Mouse (Mus musculus) thymus, postnatal 0 days (tissue): Measurements from ENCODE around the gene Ttll7. TPM values are rescaled to one million over a fixed set of nuclear protein-coding genes. Genes with fewer than 3 reads are reported as not detected.
A peak's percentile ranks its signal among the peaks of the same experiment; 100 is the strongest.

Experiments used
- DNase-seq: peaks from one replicate; pipeline ENCODE4 v3.0.0-alpha.2; 2015; ENCODE audit warnings: low spot score
- polyA plus RNA-seq: library from polyadenylated mRNA; unstranded; fragments of >200 nt; fragmentation: Nextera tagmentation; extraction: Ambion mirVana; gene quantifications from 2 replicates; pipeline ENCODE4 v1.2.1, GENCODE M21; 2015

The Ttll7 gene
- 0.13 and 0.17 TPM in 2 replicates for polyA plus RNA-seq

DNA sequence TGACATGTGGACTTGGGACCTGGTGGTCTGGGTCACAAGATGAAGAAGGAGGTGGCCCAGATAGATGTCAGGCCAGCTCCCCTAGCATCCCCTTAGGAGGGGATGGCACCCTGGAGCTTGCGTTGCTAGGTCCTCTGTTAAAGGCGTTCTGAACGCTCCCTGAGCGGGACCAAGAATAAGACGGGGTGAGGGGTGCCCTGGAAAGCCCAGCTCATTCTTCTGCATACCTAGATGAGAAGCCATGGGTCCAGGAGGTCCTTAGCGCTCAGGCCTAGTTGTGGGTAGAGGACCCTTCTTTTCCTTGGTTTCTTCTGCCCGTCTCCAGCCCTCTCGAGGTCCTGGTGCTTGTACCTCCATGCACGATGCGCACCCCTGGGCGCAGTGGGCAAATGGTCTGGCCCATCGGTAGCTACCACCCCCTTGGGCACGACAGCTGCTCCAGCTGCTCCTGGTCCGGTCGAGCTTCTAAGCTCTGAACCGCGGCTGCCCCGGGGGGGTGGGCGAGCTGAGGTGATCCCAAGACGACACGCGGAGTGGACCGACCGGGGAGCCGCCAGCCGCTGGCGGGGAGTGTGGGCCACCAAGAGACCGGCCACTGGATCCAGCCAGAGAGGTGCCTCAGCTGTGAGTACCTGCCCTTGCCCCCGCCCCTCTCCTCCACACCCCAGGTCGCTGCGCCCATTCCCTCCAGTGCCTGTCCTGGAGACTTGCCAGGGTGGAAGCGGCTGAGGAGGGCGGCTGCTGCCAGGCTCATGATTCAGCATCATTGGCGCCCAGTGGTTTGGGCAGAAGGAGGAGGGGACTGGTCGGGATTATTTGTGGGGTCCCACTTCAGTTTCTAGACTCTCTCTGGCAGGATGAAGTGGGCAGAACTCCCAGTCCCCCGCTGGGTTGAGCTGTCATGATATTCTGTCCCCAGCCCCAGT, at the start of gene Ttll7:
TSS of gene Ttll7 (plus strand) at position 402 of the 926 bp plus-strand sequence.
- no peak for DNase-seq

- DNase-seq, result no peak
Measured at GRCm38 (mm10) chr3:146812041-146812878, 39.9 kb upstream of the Ttll7 start.

- DNase-seq, result peak; percentile 90
Measured at GRCm38 (mm10) chr3:146812901-146813393, 39.2 kb upstream of the Ttll7 start, which contains the start of gene Prkacb. Gene Prkacb, minus strand, starts transcription at chr3:146812990.

- DNase-seq, result no peak
Measured at GRCm38 (mm10) chr3:146813624-146814023, 38.5 kb upstream of the Ttll7 start.

GRCm38 (mm10) chr3:146820718-146821117, 31.4 kb upstream of the Ttll7 start:
- no peak for DNase-seq

DNA sequence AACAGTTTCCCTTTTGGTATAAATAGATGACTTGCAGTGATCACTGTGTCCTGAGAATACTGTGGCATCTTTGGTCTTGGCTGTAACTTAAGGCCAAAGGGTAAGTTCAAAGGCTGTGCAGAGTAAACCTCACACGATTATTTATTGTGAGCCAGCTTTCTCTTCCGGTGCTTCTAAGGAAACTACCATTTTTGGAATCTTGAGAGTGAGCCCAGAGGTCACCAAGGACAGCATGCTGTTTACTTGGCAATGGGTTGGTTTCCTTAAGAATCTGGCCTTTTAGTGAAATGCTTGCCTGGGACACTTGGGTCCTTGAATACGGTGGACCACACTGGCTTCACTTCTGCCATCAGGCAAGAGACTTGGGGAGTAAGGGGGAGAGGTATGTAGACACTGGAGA, 9.4 kb upstream of the Ttll7 start:
- no peak for DNase-seq

DNA sequence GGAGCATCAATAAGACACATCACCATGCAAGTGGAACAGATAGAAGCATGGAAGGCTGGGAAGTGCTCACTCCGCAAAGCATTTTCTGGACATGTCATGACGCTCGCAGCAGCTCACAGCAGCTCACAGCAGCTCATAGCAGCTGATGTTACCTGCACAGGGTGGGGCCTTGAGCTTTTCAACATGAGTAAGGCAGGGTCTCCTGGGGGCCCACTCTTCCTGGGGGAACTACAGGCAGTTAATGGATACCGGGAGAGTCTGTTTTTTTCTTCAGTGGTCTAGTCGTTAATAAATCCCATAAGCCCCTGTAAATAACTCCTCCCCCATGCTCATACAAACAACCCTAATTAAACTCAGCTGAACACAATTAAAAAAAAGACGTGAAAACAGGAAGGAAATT, 8.7 kb upstream of the Ttll7 start:
- no peak for DNase-seq

GRCm38 (mm10) chr3:146846237-146846636, 5.9 kb upstream of the Ttll7 start:
- no peak for DNase-seq

DNA sequence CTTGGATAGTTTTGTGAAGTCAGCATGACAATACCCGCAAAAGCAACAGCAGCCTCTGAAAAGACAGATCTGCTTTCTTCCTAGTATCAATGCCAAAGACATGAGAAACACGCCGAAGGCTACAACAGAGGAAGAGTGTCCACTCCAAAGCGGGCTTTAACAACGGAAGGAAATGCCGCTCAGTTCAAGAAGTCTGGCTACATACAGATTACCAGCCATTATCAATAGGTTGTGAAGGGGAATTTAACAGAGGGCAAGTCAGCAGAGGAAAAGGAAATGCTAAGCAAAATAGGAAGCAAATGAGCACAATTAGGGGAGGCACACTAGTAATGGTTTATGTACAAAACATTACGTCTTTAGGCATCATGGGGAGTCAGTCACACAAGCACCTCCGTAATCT, 4.1 kb upstream of the Ttll7 start:
- DNase-seq, result no peak

DNA sequence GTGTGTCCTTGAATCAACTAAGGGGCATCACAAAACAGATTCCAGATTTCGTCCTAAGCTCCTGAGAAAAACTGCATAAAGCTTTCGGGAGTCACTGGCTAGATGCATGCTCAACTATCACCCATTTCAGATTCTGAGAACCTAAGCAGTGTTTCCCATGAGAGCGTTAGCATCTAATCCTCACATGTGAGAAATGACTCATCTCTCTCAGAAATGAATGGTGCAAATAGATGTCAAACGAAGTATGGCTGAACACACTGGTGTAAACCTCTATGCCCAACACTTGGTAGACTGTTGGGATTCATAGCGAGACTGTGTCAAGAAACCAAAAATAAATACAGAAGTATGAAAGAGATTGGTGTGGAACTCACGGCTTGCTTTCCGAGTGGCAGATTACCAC, 2.8 kb upstream of the Ttll7 start:
- no peak for DNase-seq

GRCm38 (mm10) chr3:146854473-146855087, 2.4 kb downstream of the Ttll7 start:
- DNase-seq, result no peak

DNA sequence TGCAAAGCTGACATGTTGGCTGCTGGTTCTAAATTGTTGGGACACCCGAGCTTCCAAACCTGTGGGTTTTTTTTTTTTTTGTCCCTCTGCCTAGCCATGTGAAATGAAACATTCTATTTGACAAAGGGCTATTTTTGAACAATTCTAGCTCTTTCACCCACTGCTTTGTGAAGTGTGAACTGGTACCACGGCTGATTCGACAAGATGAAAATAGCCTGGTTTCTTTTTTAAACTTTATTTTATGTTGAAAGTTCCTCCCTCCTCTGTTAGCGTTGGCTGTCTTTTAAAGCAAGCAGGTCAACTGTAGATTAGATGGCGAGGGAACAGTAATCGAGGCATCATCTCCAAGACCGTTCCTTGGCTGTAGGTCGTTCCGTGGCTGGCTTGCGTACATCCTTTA, 5.2 kb downstream of the Ttll7 start:
- DNase-seq, result no peak

DNA sequence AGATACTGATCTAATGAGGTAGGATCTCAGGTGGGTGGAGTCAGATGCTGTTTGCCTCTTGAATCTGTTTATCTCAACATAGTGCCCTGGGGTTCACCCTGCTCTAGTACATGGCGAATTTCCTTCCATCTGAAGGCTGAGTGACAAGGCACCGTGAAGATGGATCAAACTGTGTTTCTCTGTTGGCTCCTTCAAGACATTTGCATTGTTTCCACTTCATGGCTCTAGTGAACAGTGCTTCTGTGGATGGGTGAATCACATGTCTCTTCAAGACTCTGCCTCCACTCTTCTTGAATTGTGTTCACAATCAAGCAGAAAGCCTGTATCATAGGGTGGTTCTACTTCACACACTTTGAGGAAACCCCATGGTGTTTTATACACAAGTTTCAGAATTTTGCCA, 8.1 kb downstream of the Ttll7 start:
- DNase-seq, result no peak

DNA sequence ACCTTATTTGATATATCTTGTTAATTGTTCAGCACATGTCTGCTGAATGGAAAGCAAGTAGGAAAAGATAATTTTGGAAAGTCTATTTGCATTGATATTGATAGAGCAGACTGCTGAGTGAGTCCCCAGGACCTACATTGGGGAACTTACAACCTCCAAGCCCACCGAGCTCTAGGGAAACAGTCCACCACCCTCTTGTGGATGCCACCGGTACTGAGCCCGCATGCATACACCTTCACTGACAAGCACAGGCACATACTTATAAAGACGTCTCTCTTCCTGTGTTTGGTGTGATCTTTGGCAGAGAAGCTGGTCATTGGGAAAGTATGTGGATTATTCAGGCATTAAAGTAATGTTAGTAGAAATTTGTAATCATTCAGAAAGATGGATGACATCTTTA, 14.4 kb downstream of the Ttll7 start:
- DNase-seq, result peak; percentile 25

DNA sequence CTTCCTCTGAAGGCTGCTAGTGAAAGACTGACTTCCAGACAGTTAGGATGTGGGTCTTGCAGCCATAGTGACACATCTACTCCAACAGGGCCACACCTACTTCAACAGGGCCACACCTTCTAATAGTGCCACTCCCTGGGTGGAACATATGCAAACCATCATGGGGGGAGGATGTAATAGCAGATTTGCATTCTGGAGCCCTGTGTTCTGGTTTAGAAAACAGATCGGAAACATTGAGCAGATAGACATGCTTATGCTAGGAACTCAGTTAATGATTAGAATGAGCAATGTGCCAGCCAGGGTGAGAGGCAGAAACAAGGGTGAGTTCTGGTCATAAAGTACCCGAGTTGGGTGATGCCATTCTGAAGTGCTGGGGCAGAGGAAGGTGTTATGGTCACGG, 19.8 kb downstream of the Ttll7 start:
- no peak for DNase-seq

- no peak for DNase-seq
Measured at GRCm38 (mm10) chr3:146875929-146876328, 23.8 kb downstream of the Ttll7 start.

DNA sequence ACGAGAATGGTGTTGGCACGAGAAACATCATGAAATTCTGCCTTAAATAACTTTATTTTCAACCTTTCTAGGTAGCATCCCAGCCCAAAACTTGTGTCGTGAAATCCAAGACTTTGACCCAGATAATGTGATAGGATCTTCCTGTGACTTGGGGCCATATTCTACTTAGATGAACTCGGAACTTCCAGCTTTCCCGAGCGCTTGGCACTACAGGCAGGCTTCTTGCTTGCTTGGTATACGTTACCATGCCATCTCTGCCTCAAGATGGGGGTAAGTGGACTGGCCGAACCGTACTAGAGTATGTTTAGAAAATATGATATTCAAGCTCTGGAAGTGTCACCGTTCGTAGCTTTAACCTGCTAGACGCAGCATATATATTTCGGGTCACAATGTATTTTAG, 41.8 kb downstream of the Ttll7 start:
- DNase-seq, result no peak

- DNase-seq, result no peak
Measured at GRCm38 (mm10) chr3:146896581-146896980, 44.4 kb downstream of the Ttll7 start.

- DNase-seq, result no peak
Measured at GRCm38 (mm10) chr3:146900094-146900493, 47.9 kb downstream of the Ttll7 start.

GRCm38 (mm10) chr3:146901729-146902128, 49.6 kb downstream of the Ttll7 start:
- no peak for DNase-seq

DNA sequence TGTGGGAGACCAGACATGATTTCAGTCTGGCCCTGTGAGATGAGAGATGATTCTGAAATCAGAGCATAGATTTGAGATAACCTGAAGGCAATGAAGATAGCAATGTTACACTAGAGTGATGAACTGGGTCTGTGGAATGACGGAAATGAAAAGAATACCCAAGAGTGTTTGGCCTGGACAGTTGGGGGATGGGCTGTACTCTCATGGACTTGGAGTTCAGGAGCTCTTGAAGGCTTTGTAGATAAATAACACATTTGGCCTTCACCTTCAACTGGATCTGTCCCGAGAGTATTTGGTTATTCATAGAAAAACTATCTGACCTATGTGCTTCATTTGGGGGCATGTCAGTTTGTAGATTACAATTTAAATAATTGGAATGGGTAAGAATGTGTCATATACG, 53.4 kb downstream of the Ttll7 start:
- DNase-seq, result no peak

DNA sequence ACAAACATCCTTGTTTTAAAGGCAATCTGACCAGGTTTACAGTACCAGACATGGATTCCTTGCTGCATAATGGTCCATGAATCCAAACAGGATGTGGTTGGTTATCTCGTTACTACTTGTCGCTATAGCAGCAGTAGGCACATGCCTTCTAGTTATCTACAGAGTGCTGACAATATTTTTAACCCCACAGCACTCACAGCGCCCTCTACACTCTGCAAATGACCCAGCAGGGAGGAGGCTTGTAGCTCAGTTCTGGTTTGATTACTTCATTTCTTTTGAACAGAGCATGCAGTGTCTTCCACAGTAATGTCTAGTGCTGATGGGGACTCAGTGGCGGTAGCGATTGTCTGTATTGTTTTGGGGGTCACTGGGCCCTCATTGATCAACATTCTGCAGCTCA, 56.8 kb downstream of the Ttll7 start:
- no peak for DNase-seq
